Mouse (Mus musculus): ENCODE measurements around the gene Oaz1.

GRCm38 (mm10) chr10:80784871-80785270 lies 41.6 kb upstream of the Oaz1 start:
- no peak for TF ChIP-seq POLR2A (IDR thresholded peaks at IDR 0.05; ENCODE audit: borderline replicate concordance, low read depth, low read length)
- no peak for TF ChIP-seq CTCF (IDR thresholded peaks at IDR 0.05; ENCODE audit: low read depth, low read length)
